Mouse (Mus musculus): Measurements from ENCODE around the gene Col8a1.
A peak's percentile ranks its signal among the peaks of the same experiment; 100 is the strongest.

The Col8a1 gene

DNA sequence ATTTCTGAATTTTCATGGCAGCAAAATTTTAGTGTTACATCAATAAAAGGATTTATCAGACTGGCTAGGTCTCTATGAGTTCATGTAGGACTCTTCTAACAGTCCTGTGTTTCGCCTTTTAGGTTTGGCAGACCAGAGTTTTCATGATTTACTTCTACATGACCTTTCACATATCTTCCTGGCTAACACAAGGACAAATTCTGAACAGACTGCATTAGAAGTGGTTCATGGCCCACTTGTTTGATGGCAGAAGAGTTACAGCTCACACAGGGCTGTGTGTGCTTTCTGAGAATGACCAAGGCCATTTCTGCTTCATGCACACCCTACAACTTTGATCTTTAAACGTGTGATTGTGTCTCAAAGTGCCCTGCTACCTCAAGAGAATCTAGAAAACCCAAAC lies 82.3 kb downstream of the Col8a1 start:
- DNase-seq (ENCODE audit: low spot score in 2 of 2): no peak

DNA sequence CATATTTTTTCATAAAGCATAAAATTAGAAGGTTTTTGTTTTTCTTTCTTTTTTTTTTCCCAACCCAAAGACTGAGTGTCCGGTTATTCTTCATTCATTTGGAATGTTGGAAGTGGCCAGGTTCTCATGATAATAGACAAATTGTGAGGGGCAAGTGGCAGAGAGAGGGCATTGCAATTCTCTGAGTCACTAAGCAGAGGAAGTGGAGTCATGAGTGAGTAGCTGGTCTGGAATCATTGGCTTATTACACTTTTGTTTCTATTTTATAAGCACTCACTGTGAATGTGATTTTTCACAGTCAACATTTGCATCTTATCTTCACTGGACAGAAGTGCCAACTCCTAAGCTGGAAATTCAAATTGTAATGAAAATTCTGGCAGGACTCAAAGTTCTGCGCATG lies 82.9 kb downstream of the Col8a1 start:
- DNase-seq (ENCODE audit: low spot score in 2 of 2): no peak

DNA sequence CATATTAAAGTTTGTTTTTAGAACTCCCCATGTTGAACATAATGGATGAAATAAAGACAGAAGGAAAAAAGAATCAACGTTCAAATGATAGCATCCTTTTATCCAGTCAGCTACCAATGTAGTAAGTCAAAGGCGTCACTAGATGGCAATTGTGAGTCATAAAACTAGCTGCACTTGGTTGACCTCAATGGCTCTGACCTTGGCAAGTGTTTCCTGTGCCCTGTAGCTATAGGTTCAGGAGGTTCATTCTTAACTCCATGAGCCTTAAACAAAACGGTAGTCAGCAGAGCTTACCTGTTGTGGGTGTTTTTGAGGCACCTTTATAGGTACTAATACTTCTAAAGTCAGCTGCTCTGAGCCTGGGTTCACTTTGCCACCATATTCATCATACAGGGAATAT lies 85.2 kb downstream of the Col8a1 start:
- no peak for DNase-seq (ENCODE audit: low spot score in 2 of 2)

DNA sequence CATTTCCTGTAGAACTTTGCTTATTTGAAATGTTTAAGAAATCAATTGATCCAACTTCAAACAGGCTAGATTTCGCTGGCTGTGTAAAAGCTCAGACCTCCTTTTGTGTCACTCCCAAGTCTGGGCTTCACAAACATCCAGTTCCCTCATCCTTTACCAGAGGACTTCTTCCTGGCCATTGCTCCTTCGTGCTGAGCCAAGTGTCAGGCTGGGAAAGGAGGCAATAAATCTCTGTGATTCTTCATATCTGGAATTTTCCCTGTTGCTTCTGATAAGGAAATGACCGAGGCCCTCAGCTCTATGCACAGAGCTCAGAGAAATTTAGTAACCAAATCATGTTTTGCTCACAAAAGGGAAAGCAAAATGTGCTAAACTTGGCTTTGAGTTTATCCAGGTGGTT lies 91.9 kb downstream of the Col8a1 start:
- peak in 1 of 2 experiments; percentile 18 for DNase-seq (ENCODE audit: low spot score in 2 of 2)

DNA sequence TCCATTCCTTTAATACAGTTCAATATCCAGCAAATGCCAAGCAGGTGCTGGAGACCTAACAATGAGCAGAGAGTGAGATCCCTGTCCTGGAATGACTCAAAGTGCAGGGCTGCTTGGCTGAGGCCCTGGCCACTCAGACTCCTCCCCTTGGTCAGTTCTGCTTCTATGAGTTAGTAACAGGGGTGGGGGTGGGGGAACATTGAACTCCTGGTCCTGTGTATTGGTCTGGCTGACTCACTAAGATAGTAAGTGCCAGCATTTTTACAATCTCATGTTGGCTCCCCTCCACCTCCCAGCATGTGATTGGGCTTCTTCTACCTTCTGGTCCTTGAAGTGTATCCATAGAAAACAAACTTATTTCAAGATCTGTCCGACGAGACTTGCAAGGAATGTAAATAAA lies 104.6 kb downstream of the Col8a1 start:
- no peak for DNase-seq (ENCODE audit: low spot score in 2 of 2)

DNA sequence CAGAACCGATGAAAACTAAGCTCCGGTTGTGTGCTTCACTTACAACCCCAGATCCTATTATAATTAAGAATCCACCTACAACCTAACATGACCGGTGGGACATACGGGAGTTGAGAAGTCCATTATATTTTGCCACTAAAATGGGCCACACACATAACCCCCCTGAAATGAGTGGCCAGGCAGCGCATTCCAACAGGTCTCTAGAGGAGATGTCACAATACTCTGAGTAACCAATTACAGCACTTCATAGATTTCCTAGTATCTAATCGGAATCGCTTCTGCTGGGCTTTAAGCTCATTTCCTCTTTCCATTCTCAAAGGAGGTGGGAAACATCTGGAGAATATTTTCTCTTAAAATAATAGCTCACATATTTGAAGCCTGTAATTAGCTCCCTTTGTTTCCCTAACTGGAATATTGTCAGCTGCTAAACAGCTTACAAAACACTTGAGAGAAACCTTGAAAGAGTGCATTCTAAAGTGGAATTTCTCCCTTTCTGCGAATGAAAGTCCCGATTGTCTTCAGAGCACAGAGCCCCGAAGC lies 113.1 kb downstream of the Col8a1 start:
- no peak for DNase-seq (ENCODE audit: low spot score in 2 of 2)

DNA sequence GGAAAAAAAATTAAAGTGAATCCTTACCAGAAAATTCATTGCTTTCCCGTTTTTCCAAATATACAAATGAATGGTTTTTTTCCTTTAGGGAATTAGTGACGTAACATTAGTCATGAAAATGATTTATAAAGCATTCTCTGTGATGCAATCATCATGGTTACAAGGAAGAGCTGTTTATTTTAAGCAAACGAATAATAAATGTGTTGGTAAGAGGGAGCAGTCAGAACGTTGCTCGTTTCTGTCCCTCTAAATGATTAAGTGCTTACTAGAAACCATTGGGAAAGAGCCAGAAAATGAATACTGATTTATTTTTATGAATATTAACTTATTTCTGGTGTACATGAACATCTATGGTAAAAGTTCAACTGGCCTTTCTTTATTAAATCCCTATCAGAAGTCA lies 119.8 kb downstream of the Col8a1 start:
- no peak for DNase-seq (ENCODE audit: low spot score in 2 of 2)

DNA sequence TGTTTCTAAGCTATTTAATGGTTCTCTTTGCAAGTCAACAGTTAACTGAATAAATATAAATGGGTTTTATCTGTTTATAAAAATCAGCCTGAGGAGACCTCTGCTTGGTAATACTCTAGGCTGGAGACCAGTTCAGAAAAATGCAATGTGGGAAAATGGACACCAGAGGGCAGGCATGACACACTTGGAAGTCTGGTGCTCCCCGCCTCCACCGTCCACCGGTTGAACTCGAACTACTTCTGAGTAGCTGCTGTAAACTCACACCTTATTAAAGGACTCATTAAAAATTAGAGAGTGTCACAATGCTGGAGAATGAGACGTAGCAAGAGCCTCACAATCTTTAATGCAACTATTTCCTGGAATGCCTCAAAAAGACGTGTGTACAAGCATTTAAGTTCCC lies 120.3 kb downstream of the Col8a1 start:
- peak; percentile 48 to 81 for DNase-seq (ENCODE audit: low spot score in 2 of 2)

DNA sequence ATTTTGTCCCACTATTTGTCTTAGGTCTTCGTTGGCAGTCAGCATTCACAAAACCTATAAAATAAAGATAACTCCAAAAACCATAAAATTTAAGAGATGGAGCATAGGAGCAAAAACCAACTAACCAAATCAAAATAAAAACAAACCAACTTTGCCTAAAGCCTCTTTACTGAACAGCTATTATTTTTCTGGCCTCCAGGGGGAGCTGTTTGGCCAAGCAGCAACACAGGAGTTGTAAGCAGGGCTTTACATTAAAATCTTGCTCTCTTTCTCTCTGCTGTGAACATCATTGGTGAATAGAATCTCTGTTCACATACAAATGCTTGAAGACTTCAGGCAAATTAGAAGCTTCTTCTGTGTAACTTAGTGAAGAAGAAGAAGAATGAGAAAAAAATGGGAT lies 142.8 kb downstream of the Col8a1 start:
- DNase-seq (ENCODE audit: low spot score in 2 of 2): no peak

DNA sequence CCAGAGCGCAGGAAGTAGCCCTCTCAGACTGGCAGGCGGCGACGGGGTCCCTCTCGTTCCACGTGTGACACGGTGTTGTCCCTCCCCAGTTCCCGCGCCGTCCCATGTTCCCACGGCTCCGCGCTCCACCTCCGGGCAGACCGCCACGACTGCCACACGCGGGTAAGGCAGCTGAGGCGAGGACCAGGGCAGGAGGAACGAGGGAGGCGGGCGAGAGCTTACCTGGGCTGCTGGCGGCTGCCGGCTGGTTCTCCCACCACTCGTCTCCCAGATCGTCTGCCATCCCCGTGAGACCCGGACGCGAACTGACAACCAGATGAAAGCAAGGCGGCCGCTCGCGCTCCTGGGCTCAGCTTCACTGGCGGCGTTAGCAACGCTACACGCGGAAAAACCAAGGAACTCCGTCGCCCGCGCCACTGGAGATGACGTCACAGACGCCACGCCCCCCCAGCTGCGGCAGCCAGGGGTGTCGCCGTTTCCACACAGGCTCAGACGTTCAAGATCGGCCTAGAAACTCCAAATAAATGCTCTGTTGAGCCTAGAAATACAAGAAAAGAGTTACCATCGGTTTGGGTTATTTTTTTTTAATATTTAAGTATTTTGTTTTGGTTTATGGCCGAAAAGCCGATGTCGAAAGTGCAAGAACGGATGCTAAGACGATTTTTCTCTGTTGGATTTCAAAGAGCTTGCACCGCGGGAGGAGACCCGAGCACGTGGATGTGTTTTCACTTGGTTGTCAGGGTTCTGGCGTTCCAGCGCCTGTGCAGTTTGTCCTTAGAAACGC lies 147.9 kb downstream of the Col8a1 start, which contains the start of gene Cmss1:
Gene Cmss1, minus strand, starts transcription at position 421 of the 784 bp plus-strand sequence.
- DNase-seq (ENCODE audit: low spot score in 2 of 2): peak; percentile 76 to 87

DNA sequence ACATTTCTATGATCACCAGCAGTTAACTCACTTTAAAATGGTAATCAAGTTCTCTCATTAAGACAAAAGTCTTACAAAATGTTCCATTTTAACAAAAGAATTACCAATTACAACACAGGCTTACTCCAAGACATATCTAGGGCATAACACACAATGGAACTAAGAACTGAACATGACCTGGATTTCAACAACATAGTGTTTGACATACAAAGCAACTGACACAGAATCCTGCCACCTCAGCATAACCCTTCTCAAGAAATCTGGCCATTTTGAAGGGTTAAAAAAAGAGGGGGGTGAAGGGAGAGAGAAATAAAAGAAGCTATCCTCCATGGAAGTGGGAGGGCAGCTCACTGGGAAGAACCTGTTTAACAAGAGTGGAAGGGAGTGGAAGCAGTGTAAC lies 153.5 kb downstream of the Col8a1 start:
- DNase-seq (ENCODE audit: low spot score in 2 of 2): no peak

DNA sequence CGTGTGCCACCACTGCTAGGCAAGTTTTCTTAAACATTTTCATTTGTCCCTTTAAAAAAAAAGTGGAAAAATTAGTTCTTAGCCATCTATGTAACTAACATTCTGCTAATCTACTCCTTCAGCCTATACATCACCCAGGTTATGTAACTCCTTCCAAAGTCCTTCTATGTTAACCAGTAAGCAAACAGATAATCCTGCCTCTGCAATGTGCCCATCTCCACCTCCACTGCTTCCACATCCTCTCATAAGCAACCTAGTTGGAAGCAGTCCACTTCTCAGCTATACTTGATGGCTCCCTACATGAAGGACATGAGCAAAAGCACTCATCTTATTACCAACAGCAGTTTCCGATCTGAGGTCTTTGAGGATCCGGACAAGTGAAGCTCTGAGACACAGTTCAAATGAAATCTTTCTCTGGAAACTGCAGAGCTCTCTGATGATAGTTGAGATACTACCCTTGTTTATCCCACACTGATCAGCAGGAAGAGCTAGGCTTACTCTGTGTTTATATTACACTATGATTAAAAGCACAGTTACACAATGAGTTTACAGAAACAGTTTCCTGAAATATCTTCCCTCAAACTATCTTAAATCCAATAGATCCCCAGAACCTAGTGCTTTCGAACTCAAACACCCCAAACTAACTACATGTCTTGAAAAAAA lies 157.1 kb downstream of the Col8a1 start:
- no peak for DNase-seq (ENCODE audit: low spot score in 2 of 2)

DNA sequence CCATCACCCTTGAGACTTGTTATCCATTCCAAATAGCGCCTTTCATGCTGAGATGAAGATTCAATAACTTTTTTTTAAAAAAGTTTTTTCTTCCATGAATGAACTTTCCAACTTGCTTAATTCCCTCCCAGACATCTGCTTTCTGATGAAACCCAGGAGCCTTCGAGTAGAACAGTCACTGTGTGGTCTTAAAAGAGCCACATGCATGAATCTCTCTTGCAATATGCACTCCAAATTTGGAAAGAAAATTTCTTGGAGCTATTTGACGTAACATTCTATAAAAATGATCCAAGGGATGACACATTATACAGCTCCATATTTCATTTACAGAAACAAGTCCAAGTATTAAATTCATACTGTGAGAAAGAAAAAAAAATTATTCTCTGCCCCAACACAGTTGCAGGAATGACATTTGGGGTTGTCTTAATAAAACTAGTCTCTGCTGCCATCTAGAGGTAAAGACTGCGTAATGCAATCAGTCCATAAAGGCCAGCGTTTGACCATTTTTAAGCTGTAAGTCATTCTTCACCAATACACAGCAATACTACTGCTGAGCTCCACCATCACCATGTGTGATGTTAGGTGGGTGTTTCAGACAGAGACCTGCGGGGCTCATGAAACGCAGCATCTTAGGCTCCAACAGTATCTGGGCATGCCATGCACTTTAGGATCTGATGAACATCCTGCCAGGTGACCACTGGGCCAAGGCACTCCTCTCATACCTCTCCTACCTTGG lies 160.9 kb downstream of the Col8a1 start:
- no peak for DNase-seq (ENCODE audit: low spot score in 2 of 2)

DNA sequence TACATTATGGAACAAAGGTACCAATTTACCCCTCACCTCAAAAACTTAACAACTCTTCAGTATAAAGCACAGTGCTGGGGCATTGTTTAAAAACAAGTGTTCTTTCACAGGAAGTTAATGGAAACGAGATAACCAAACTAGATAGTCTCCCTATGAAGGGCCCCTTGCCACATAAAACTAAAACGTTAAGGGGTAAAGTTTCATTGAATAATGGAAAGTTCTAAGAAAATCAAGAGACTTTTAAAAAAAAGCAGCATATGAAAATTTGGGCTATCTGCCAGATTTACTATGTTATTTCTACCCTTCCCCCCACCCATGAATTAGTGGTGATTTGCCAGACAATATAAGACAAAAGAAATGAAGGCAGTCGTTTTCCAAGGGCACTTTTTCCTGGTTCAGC lies 169.3 kb downstream of the Col8a1 start:
- DNase-seq (ENCODE audit: low spot score in 2 of 2): no peak

DNA sequence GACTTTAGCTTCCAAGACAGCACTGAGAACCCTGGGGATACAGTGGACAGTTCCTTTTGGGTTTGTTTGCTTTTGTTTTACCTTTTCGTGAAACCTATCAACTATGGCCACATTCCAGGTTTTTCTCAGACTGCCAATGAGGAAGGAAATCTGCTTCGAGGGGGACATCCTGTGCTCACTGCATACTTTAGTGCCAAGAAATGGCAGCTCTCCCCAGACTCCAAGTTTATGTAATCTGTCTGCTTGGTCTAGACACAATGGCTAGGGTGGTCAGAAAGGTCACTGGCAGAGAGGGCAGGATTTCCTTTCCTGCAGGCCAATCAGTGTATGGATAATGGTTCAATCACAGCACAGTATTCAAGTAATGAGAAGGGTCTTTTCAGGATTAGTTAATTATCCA lies 172.5 kb downstream of the Col8a1 start:
- no peak for DNase-seq (ENCODE audit: low spot score in 2 of 2)

DNA sequence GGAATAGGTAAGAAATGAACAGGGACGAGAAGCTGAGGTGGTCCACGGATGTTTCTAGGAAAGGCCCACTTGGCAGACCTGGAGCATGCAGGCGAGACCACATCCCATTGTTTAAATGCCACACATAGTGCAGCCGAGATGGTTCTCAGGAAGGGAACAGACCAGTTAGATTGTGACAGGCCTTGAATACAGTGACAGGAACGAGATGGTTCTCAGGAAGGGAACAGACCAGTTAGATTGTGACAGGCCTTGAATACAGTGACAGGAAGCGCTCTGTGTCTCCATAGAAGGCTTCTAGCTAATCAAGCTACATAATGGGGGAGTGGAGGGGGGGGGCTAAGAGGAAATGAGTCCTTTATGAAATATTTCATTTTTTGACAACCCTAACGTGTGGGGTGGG lies 174.5 kb downstream of the Col8a1 start:
- no peak for DNase-seq (ENCODE audit: low spot score in 2 of 2)

DNA sequence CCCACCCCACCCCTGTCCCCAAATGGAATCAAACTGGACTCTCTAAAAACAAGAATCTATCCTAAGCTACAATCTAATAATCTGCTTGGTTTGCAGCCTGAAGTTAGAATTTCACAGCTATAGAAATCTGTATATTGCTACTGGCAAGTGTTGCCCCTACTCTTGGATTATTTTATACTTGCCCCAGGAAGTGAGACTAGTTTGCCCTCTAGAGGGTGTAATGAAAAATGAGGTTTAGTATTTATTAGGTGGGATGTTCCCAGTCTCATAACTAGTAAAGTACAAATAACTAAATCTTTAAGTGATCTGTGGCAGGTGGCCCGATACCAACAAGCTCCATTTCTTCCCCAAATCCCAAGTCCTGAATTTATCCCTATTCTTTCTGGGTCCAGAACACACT lies 177.0 kb downstream of the Col8a1 start:
- no peak for DNase-seq (ENCODE audit: low spot score in 2 of 2)

DNA sequence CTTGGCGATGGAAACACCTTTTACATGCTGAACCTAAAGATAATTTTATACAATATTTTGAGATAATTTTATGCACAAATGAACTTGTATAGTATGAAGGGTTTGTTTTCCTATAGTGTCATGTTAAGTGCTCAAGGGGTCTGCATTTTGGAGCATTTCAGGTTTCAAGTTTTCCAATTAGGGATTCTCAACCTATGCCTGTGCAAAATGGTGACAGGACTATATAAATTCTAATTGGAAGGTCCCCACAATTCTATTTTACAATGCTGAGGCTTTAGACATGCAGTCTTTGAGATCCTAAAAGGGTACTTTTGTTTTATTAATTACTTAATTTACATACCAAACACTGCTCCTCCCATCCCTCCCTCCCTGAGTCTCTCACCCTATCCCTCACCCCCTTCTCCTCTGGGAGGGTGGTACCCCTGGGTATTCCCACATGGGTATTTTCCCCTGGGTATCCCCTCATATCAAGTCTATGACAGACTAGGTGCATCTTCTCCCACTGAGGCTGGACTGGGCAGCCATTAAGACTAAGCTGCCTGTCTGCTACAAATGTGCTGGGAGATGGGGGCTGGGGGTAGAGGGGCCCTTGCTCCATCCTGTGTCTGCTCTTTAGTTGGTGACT lies 178.7 kb downstream of the Col8a1 start:
- DNase-seq (ENCODE audit: low spot score in 2 of 2): no peak
